Mouse (Mus musculus) cerebellum, adult 2 months (tissue): ENCODE data around the gene Dnah17. TPM values are rescaled to one million over a fixed set of nuclear protein-coding genes. Genes with fewer than 3 reads are reported as not detected.

ENCODE experiments used
- DNase-seq, 2 experiments: peaks; one replicate each; pipeline ENCODE4 v3.0.0; 2021
- H3K27ac ChIP-seq: fragments of 200-500 bp; 2 replicates; pipeline ENCODE4 v1.5.1; 2012; ENCODE audit warnings: low read length, control low read depth, inconsistent platforms; ENCODE audit not compliant: insufficient read depth
- H3K27me3 ChIP-seq: fragments of 200-500 bp; 2 replicates; pipeline ENCODE4 v1.6.1; 2012; ENCODE audit warnings: inconsistent platforms, mild to moderate bottlenecking, low read length, moderate library complexity; ENCODE audit not compliant: control insufficient read depth, insufficient read depth
- H3K4me1 ChIP-seq: fragments of 200-500 bp; 2 replicates; pipeline ENCODE4 v1.6.1; 2011; ENCODE audit warnings: low read length; ENCODE audit not compliant: control insufficient read depth, insufficient read depth
- H3K4me3 ChIP-seq: fragments of 200-500 bp; replicated peaks from 2 replicates; pipeline ENCODE3; 2011; ENCODE audit warnings: mild to moderate bottlenecking, low read depth, low read length, control low read depth; ENCODE audit not compliant: insufficient read depth
- CTCF ChIP-seq: fragments of 200-500 bp; IDR thresholded peaks from 2 replicates; pipeline ENCODE4 v1.5.1; 2011; ENCODE audit warnings: low read depth, mild to moderate bottlenecking, control low read depth, low read length, moderate library complexity, borderline replicate concordance; ENCODE audit not compliant: insufficient read depth
- POLR2A ChIP-seq: fragments of 200-500 bp; IDR thresholded peaks from 2 replicates; pipeline ENCODE4 v1.6.1; 2011; ENCODE audit warnings: low read length, control low read depth, borderline replicate concordance; ENCODE audit not compliant: insufficient read depth
- WGBS: fragments of 180-500 bp; shearing (Covaris S2); methylation state at CpG from one replicate; pipeline ENCODE4 v1.1.7; 2018; 5-methylcytosine and 5-hydroxymethylcytosine counted together
- polyA plus RNA-seq: library from polyadenylated mRNA; depleted of rRNA; stranded (reverse); fragments of >200 nt; gene quantifications from 2 replicates; pipeline ENCODE4 v1.2.3, GENCODE M21; 2012; rRNA removed

The Dnah17 gene
- 0.03 and 0.07 TPM in 2 replicates for polyA plus RNA-seq

DNA sequence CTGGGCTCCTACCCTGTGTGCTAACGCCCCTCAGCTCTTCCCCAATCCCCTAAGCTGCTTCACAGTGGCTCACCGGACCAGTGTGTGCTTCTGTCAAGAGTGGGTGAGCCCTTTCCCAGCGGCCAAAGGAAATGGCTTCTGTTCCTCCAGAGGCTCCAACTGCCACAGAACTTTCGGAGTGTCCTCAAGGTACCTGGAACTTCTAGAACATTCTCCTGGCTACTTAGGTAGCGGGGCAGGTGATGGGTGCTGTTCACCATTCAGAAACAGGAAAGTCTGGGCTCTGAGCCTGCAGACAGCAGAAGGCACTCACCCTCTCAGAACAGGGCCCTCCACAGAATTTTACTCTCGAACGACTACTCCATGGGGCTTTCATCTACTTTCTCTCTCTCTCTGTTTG is at the start of gene Dnah17:
Gene Dnah17, minus strand, starts transcription at position 101 of the 400 bp plus-strand sequence.
- Histone ChIP-seq H3K27me3 (no peaks in the 10 kb centered on the region), H3K4me1 (peaks cover 16% of the 10 kb centered on the region), H3K27ac (no peak within 1 kb of the TSS), H3K4me3 (no peak within 1 kb of the TSS)
- DNase-seq = no peak
- WGBS = 93% methylated on average over 7 of the region's 7 CpGs
- TF ChIP-seq POLR2A = no peak

DNA sequence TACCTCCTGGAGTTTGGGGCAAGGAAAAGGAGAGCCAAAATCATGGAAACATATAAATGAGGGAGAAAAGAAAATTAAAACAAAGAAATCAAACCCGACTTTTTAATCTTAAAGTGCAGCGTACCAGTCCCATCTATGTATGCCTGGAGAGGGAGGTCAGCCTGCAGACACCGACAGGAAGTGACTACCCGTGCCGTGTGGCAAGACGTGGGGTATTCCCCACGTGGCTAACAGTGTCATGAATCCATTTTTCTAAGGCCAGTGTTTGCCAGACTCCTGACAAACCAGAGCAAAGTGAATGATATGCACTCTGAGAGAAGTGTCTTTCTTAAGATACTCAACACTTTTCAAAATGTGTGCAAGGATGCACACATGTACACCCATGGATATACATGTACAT is 49.8 kb upstream of the Dnah17 start:
- Histone ChIP-seq H3K27ac (no peak overlapping the region), H3K4me1 (peaks cover 13% of the 10 kb centered on the region), H3K4me3 (no peak overlapping the region), H3K27me3 (no peaks in the 10 kb centered on the region)
- WGBS = 60% methylated on average over 7 of the region's 7 CpGs
- DNase-seq = no peak
- TF ChIP-seq POLR2A = no peak
- no peak for TF ChIP-seq CTCF

DNA sequence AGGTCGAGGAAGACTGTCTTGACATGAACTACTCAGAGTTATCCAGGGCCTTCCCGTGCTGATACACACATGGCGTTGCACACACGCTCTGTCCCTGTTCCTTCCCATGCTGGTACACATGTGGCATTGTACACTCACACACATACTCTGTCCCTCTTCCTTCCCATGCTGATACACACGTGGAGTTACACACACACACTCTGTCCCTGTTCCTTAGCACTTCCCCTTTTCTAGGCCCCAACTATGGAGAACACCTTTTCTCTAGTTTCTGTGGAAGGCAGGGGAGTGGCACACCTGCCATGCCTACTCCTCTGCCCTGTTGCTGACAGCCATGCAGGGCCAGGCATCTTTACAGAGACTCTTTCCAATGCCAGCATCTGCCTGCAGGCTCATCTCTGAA is 47.8 kb upstream of the Dnah17 start:
- DNase-seq = no peak
- H3K27ac ChIP-seq = no peak overlapping the region
- H3K4me3 ChIP-seq = no peak overlapping the region
- peaks cover 18% of the 10 kb centered on the region for H3K4me1 ChIP-seq
- no peaks in the 10 kb centered on the region for H3K27me3 ChIP-seq
- TF ChIP-seq CTCF (no peak), POLR2A (no peak)
- WGBS = 93% methylated on average over 5 of the region's 5 CpGs

DNA sequence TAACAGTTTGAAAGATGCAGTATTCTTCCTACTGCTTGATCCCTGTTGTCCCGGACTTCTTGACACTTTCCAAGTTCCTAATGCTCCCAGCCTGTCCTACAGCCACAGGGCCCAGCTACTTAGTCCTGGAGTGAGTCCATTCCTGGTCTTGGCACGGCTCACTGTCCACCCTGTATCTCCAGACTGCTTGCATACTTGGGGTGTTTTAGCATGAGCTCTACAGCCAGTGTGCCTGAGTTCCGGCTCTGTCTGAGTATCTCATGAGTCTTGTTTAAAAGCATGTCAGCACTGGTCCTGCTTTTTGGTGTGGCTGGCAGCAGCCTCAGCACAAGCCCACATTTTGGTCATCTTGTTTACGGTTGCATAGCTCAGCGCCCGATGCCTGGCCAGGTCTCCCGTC is 44.3 kb upstream of the Dnah17 start:
- H3K4me1 ChIP-seq = peaks cover 40% of the 10 kb centered on the region
- no peak overlapping the region for H3K4me3 ChIP-seq
- peak in 1 of 2 experiments; percentile 39 for DNase-seq
- H3K27me3 ChIP-seq = no peaks in the 10 kb centered on the region
- TF ChIP-seq POLR2A (no peak), CTCF (no peak)
- 41% methylated on average over 7 of the region's 7 CpGs for WGBS
- no peak overlapping the region for H3K27ac ChIP-seq

DNA sequence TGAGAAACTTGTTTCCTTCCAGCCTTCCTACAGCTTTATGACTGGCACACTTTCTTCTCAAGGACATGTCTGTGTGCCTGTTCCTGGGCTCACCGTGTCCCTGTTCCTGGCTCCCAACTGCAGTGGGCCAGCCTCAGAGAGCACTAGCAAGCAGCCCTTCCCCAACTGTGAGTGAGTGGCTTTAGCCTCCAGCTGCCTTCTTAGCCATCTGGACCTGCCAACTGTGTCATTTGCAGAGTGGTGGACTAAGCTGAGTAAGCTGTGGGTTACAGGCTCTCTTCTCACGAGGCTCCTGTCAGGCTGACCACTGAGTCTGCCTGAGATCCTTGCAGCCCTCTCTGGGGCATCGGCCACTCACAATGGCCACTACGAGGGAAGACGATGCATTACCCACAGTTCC is 42.3 kb upstream of the Dnah17 start:
- WGBS = 47% methylated on average over 5 of the region's 5 CpGs
- Histone ChIP-seq H3K27me3 (no peaks in the 10 kb centered on the region), H3K4me1 (peaks cover 51% of the 10 kb centered on the region), H3K4me3 (no peak overlapping the region), H3K27ac (no peak overlapping the region)
- TF ChIP-seq CTCF = no peak
- DNase-seq = peak in 1 of 2 experiments; percentile 37

DNA sequence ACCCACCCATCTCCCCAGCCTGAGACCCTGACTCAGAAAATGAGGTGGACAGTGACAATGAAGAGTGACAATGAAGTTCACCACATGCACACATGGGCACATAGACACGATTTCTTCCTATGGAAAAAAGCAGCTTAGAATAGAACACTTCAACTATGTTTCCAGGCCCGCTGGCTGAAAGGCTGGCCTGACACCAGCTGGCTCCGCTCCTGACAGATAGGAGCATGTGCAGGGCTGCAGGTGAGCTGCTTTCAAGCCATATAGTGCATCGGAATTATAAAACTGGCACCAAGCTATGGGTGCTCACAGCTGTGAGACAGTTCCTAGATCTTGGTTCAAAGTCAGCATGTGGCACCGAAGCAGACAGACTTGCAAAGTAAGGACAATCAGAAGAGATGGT is 39.9 kb upstream of the Dnah17 start:
- no peak for TF ChIP-seq POLR2A
- TF ChIP-seq CTCF = no peak
- DNase-seq = peak; percentile 67 to 70
- 34% methylated on average over 5 of the region's 5 CpGs for WGBS
- H3K27me3 ChIP-seq = no peaks in the 10 kb centered on the region
- peaks cover 48% of the 10 kb centered on the region for H3K4me1 ChIP-seq
- no peak overlapping the region for H3K4me3 ChIP-seq
- H3K27ac ChIP-seq = no peak overlapping the region

DNA sequence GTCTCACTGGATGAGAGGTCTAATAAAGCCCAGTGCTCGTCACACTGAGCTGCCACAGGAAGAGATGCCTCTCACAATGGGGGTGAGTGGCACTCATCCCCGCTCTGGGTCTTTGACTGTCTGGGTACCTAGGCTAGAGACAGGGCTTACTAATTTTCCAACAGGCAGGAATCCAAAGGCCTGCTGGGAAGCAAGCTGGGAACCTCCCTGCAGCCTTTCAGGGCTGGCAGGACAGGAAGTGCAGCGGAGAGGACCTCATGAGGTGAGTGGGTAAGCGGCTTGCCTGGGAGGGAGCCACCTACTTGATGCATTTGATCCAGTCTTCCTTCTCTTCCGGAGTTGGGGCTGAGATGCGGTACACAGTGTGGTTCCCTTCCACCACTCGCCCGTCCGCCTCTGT is 38.3 kb upstream of the Dnah17 start:
- TF ChIP-seq POLR2A = no peak
- no peak for TF ChIP-seq CTCF
- 30% methylated on average over 9 of the region's 9 CpGs for WGBS
- Histone ChIP-seq H3K4me1 (peaks cover 56% of the 10 kb centered on the region), H3K4me3 (no peak overlapping the region), H3K27ac (no peak overlapping the region), H3K27me3 (no peaks in the 10 kb centered on the region)
- DNase-seq = peak; percentile 57 to 64

DNA sequence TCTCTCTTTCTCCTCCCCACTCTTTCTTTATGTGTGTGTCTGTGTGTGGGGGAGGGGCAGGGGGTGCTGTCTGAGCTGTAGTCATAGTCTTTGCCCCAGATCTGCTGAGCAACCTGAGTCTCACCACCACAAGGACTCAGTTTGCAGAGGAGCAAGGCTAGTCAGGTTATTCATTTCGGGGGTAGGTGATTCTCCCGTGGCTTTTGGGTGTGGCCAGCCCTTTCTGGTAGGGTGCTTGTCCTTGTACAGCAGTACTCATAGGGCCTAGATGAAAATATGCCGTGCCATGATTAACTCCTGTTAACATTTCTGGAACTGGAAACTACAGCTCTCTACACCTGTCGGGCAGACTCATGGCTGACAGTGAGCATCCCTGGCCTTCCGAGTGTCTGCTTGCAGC is 36.2 kb upstream of the Dnah17 start:
- Histone ChIP-seq H3K4me1 (peaks cover 62% of the 10 kb centered on the region), H3K4me3 (no peak overlapping the region), H3K27me3 (no peaks in the 10 kb centered on the region), H3K27ac (no peak overlapping the region)
- 92% methylated on average over 5 of the region's 5 CpGs for WGBS
- no peak for DNase-seq
- no peak for TF ChIP-seq POLR2A
- no peak for TF ChIP-seq CTCF

DNA sequence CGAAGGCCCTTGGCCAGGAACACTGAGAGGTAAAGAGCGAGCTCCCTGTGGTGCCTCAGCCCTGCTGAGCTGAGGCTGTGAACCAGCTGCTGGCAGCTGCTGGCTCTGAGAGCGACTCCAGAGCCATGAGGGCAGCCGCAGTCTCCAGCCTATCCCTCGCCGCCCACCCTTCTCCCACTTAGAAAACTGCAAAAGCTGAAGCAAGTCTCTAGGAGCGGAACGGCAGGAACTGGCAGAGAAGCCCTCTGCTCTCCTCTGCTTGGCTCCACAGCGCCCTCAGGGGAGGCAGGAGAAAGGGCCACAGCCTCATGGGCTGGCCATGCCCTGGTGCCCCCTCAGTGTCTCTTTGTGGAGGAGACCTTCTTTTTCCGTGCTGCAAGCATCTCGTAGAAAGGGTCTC is 35.2 kb upstream of the Dnah17 start:
- TF ChIP-seq CTCF (no peak), POLR2A (no peak)
- H3K4me1 ChIP-seq = peaks cover 54% of the 10 kb centered on the region
- H3K4me3 ChIP-seq = no peak overlapping the region
- DNase-seq = peak in 1 of 2 experiments; percentile 34
- H3K27ac ChIP-seq = peak overlapping the region; percentile 44; the same call in 1 of the 2 replicates
- no peaks in the 10 kb centered on the region for H3K27me3 ChIP-seq
- 57% methylated on average over 11 of the region's 11 CpGs for WGBS
